Mouse (Mus musculus) MEL (cell line): ENCODE results near the gene Cdkn2a. TPM values are rescaled to one million over a fixed set of nuclear protein-coding genes. Genes with fewer than 3 reads are reported as not detected.

Source experiments
- DNase-seq: peaks from one replicate; pipeline ENCODE4 v3.0.0; 2011; ENCODE audit warnings: low read depth, low spot score
- H3K27ac ChIP-seq: 2 replicates; pipeline ENCODE4 v1.5.1; 2012; ENCODE audit warnings: low read depth, mild to moderate bottlenecking, control low read depth, low read length, moderate library complexity; ENCODE audit not compliant: control insufficient read depth
- H3K27me3 ChIP-seq, 2 experiments: fragments of 150-350 bp in 1 of 2; sonication (generic) in 1 of 2; 2 replicates each; pipeline ENCODE4 v1.6.1; 2012; ENCODE audit warnings: low read length in 2 of 2, mild to moderate bottlenecking in 2 of 2, improper control_type of control experiment in 1 of 2, moderate library complexity in 1 of 2; ENCODE audit not compliant: insufficient read depth in 2 of 2, control insufficient read depth in 1 of 2
- H3K36me3 ChIP-seq, 2 experiments: 2 replicates each; pipeline ENCODE4 v1.6.1; 2012 to 2014; ENCODE audit warnings: low read length in 2 of 2, improper control_type of control experiment in 1 of 2, inconsistent platforms in 1 of 2, mild to moderate bottlenecking in 1 of 2; ENCODE audit not compliant: insufficient read depth in 2 of 2, control insufficient read depth in 1 of 2
- H3K4me1 ChIP-seq, 2 experiments: fragments of 150-350 bp in 1 of 2; sonication (generic) in 1 of 2; 2 replicates each; pipeline ENCODE4 v1.6.1; 2012; ENCODE audit warnings: low read length in 2 of 2, improper control_type of control experiment in 1 of 2, mild to moderate bottlenecking in 1 of 2; ENCODE audit not compliant: insufficient read depth in 2 of 2, control insufficient read depth in 1 of 2
- H3K4me3 ChIP-seq, 2 experiments: fragments of 150-350 bp in 1 of 2; sonication (generic) in 1 of 2; 2 replicates each; pipeline ENCODE4 v1.5.1; 2012; ENCODE audit warnings: low read depth in 2 of 2, low read length in 2 of 2, mild to moderate bottlenecking in 2 of 2, moderate library complexity in 2 of 2, control low read depth in 1 of 2, improper control_type of control experiment in 1 of 2; ENCODE audit not compliant: control insufficient read depth in 1 of 2, insufficient read depth in 1 of 2
- H3K79me2 ChIP-seq: 2 replicates; pipeline ENCODE4 v1.6.1; 2012; ENCODE audit warnings: mild to moderate bottlenecking, low read length, moderate library complexity; ENCODE audit not compliant: control insufficient read depth, poor library complexity, insufficient read depth
- H3K9ac ChIP-seq: 2 replicates; pipeline ENCODE4 v1.6.1; 2012; ENCODE audit warnings: low read depth, mild to moderate bottlenecking, control low read depth, low read length, moderate library complexity; ENCODE audit not compliant: control insufficient read depth, poor library complexity, severe bottlenecking
- H3K9me3 ChIP-seq: fragments of 150-350 bp; sonication (generic); replicated peaks from 2 replicates; pipeline ENCODE4 v1.6.1; 2012; ENCODE audit warnings: mild to moderate bottlenecking, low read length, improper control_type of control experiment, moderate library complexity; ENCODE audit not compliant: insufficient read depth
- BHLHE40 ChIP-seq: IDR thresholded peaks from 2 replicates; pipeline ENCODE4 v1.6.1; 2012; ENCODE audit warnings: low read depth, mild to moderate bottlenecking, inconsistent platforms, low read length, improper control_type of control experiment, borderline replicate concordance
- CTCF ChIP-seq, 3 experiments: IDR thresholded peaks in 2 of 3; conservative IDR thresholded peaks in 1 of 3; 2 replicates each; pipeline ENCODE4 v1.5.1; 2011 to 2012; ENCODE audit warnings: low read length in 3 of 3, low read depth in 2 of 3, mild to moderate bottlenecking in 2 of 3, improper control_type of control experiment in 1 of 3, inconsistent platforms in 1 of 3, mixed read lengths in 1 of 3, moderate library complexity in 1 of 3; ENCODE audit not compliant: control insufficient read depth in 1 of 3, insufficient read depth in 1 of 3, poor library complexity in 1 of 3, severe bottlenecking in 1 of 3
- ELF1 ChIP-seq: IDR thresholded peaks from 2 replicates; pipeline ENCODE4 v1.6.1; 2014; ENCODE audit warnings: low read depth, mild to moderate bottlenecking, inconsistent platforms, low read length, improper control_type of control experiment, moderate library complexity
- EP300 ChIP-seq, 2 experiments: IDR thresholded peaks; 2 replicates each; pipeline ENCODE4 v1.6.1; 2011; ENCODE audit warnings: improper control_type of control experiment in 2 of 2, low read length in 2 of 2, low read depth in 1 of 2, mild to moderate bottlenecking in 1 of 2
- ETS1 ChIP-seq: IDR thresholded peaks from 2 replicates; pipeline ENCODE4 v1.6.1; 2012; ENCODE audit warnings: low read depth, mild to moderate bottlenecking, inconsistent platforms, low read length, improper control_type of control experiment, moderate library complexity
- GATA1 ChIP-seq: IDR thresholded peaks from 2 replicates; pipeline ENCODE4 v1.6.1; 2011; ENCODE audit warnings: low read depth, low read length, improper control_type of control experiment
- HCFC1 ChIP-seq: IDR thresholded peaks from 2 replicates; pipeline ENCODE4 v1.6.1; 2012; ENCODE audit warnings: low read depth, mild to moderate bottlenecking, inconsistent platforms, low read length, improper control_type of control experiment, moderate library complexity
- MXI1 ChIP-seq: IDR thresholded peaks from 2 replicates; pipeline ENCODE4 v1.6.1; 2011; ENCODE audit warnings: mild to moderate bottlenecking, low read depth, low read length, improper control_type of control experiment
- MYB ChIP-seq: IDR thresholded peaks from 2 replicates; pipeline ENCODE4 v1.6.1; 2011; ENCODE audit warnings: mild to moderate bottlenecking, low read depth, low read length, improper control_type of control experiment
- MYC ChIP-seq: IDR thresholded peaks from 2 replicates; pipeline ENCODE4 v1.6.1; 2011; ENCODE audit warnings: low read depth, mild to moderate bottlenecking, low read length, improper control_type of control experiment, moderate library complexity
- NELFE ChIP-seq: IDR thresholded peaks from 2 replicates; pipeline ENCODE4 v1.6.1; 2011; ENCODE audit warnings: low read depth, low read length, improper control_type of control experiment
- NRF1 ChIP-seq: IDR thresholded peaks from 2 replicates; pipeline ENCODE4 v1.6.1; 2014; ENCODE audit warnings: low read depth, mild to moderate bottlenecking, inconsistent platforms, low read length, improper control_type of control experiment, moderate library complexity; ENCODE audit not compliant: poor library complexity, insufficient read depth, severe bottlenecking
- POLR2A ChIP-seq, 2 experiments: IDR thresholded peaks; 2 replicates each; pipeline ENCODE4 v1.6.1; 2011 to 2012; ENCODE audit warnings: low read length in 2 of 2, mild to moderate bottlenecking in 2 of 2, control low read depth in 1 of 2, improper control_type of control experiment in 1 of 2, low read depth in 1 of 2, moderate library complexity in 1 of 2; ENCODE audit not compliant: control insufficient read depth in 1 of 2, insufficient read depth in 1 of 2, poor library complexity in 1 of 2
- POLR2AphosphoS2 ChIP-seq: IDR thresholded peaks from 2 replicates; pipeline ENCODE4 v1.6.1; 2011; ENCODE audit warnings: low read length, improper control_type of control experiment
- SIN3A ChIP-seq: IDR thresholded peaks from 2 replicates; pipeline ENCODE4 v1.6.1; 2012; ENCODE audit warnings: low read length, improper control_type of control experiment, inconsistent platforms
- SMC3 ChIP-seq: IDR thresholded peaks from 2 replicates; pipeline ENCODE4 v1.6.1; 2011; ENCODE audit warnings: low read depth, low read length, improper control_type of control experiment
- TAL1 ChIP-seq: IDR thresholded peaks from 2 replicates; pipeline ENCODE4 v1.6.1; 2012; ENCODE audit warnings: mild to moderate bottlenecking, inconsistent platforms, low read length, moderate library complexity, mixed read lengths
- TBP ChIP-seq: IDR thresholded peaks from 2 replicates; pipeline ENCODE4 v1.8.0; 2011; ENCODE audit warnings: low read depth, low read length, improper control_type of control experiment
- USF1 ChIP-seq: IDR thresholded peaks from 2 replicates; pipeline ENCODE4 v1.6.1; 2014; ENCODE audit warnings: low read depth, mild to moderate bottlenecking, inconsistent platforms, low read length, improper control_type of control experiment, moderate library complexity
- USF2 ChIP-seq, 2 experiments: IDR thresholded peaks; 2 replicates each; pipeline ENCODE4 v1.6.1; 2011 to 2012; ENCODE audit warnings: improper control_type of control experiment in 2 of 2, low read length in 2 of 2, borderline replicate concordance in 1 of 2, inconsistent platforms in 1 of 2, low read depth in 1 of 2, mild to moderate bottlenecking in 1 of 2; ENCODE audit not compliant: insufficient read depth in 1 of 2
- ZNF384 ChIP-seq: IDR thresholded peaks from 2 replicates; pipeline ENCODE4 v1.6.1; 2012; ENCODE audit warnings: low read depth, mild to moderate bottlenecking, inconsistent platforms, low read length, improper control_type of control experiment
- polyA plus RNA-seq, 2 experiments: library from polyadenylated mRNA; stranded (reverse) in 1 of 2; unstranded in 1 of 2; fragments of >175 nt in 1 of 2; fragments of >200 nt in 1 of 2; gene quantifications; 2 replicates each; pipeline versions ENCODE4 v1.2.1 to v1.2.4; 2012; ENCODE audit warnings: low replicate concordance in 2 of 2, low read depth in 1 of 2; ENCODE audit not compliant: insufficient read length in 2 of 2, insufficient read depth in 1 of 2, missing spikeins in 1 of 2
- total RNA-seq: library from RNA; depleted of rRNA; stranded (reverse); fragments of 300-350 nt; gene quantifications from 2 replicates; pipeline ENCODE4 v1.2.3, GENCODE M21; 2012

Cdkn2a gene
- total and polyA plus RNA-seq, 3 experiments: 163 to 355 TPM; not detected in 1

DNA sequence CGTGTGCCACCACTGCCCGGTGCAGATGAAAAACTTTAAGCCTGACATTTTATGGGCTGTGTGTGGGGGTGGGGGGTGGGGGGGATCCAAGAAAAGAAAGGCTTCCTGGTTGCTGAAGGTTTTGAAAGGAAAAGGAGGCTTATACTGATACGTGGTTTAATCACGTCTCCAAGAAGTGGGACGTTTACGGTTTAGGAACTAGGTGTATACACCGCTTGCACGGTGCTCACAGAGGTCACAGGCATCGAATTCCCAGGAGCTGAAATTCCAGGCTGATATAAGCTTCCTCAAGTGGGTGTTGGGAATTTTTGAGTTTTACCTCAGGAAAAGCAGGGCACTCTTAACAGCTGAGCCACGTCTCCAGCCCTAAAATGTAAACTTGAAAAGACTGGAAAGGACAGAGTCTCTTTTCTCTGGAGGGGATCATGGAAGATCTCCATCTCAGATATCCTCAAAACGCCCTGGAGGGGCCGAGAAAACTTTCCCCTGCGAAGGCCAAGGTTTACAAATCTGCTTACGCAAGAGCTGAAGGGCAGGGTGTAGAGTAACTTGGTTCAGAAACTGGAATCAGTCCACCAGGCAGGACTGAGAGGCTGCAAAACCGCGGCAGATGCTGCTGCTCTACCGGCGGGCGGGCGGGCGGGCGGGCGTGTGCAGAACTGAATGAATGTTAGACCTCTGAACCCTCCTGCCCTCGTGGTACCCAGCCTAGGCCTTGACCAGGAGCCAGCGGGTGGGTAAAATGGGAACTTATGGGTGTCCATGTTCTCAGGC, 18.5 kb downstream of the Cdkn2a start:
- H3K36me3 ChIP-seq: peaks cover 7 to 10% of the 10 kb centered on the region in 2 experiments; a peak in 3 of 4 replicates
- H3K4me1 ChIP-seq: peaks cover 3 to 6% of the 10 kb centered on the region in 2 experiments; a peak in 2 of 4 replicates
- no peak overlapping the region for H3K27ac ChIP-seq
- no peak for DNase-seq
- no peak overlapping the region for H3K9ac ChIP-seq
- TF ChIP-seq MXI1: no peak
- TF ChIP-seq BHLHE40: no peak
- no peak for TF ChIP-seq POLR2AphosphoS2
- TF ChIP-seq POLR2A (IDR thresholded peaks at IDR 0.05; ENCODE audit: control insufficient read depth in 1 of 2, insufficient read depth in 1 of 2, low read depth in 1 of 2, low read length in 2 of 2, poor library complexity in 1 of 2): no peak
- TF ChIP-seq ETS1: no peak
- TF ChIP-seq CTCF (IDR thresholded peaks at IDR 0.05 in 2 of 3, conservative IDR thresholded peaks at IDR 0.05 in 1 of 3; ENCODE audit: control insufficient read depth in 1 of 3, insufficient read depth in 1 of 3, low read depth in 2 of 3, low read length in 3 of 3, poor library complexity in 1 of 3, severe bottlenecking in 1 of 3): no peak
- no peak for TF ChIP-seq MYC
- no peak for TF ChIP-seq HCFC1
- TF ChIP-seq TAL1: no peak
- peaks cover 2% of the 10 kb centered on the region; the same call in 1 of the 2 replicates for H3K79me2 ChIP-seq
- no peaks in the 10 kb centered on the region for H3K27me3 ChIP-seq
- no peaks in the 10 kb centered on the region for H3K9me3 ChIP-seq
- no peak overlapping the region for H3K4me3 ChIP-seq

DNA sequence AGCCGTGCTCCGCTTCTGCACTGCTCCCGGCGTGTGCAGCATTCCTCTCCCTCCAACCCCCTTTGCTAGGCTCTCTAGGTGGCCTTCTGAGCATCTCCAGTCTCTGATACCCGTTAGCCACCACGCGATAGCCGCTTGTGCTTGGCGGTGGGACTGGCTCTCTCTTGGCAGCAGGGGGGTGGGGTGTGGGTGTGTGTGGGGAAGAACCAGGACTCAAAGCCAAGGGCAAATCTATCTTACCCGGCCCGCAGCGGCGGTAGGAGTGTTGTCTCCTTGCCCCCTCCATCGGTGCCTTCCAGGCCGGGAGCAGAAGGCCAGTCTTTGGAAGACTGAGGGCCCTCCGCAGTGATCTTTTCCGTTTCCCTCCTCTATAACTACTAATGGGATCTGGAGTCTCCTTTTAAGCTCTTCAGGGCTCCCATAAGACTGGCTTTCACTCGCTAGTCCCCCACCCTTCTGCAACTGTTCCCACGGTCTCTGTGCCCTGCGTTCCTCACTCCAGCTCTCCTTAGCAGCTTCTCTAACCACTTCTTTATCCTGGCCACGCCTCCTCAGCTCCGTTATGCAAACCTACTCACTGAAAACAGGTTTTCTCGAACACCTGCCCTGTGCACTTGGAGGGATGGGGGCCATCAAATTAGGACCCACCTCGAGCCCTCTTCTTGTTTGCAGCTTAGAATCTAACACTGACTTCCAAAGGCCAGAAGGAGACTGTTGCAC, 19.5 kb downstream of the Cdkn2a start:
- no peak overlapping the region for H3K4me3 ChIP-seq

More for the DNA sequence above, 19.5 kb downstream of the Cdkn2a start:
- Histone ChIP-seq H3K27me3 (no peaks in the 10 kb centered on the region), H3K79me2 (peaks cover 2% of the 10 kb centered on the region; the same call in 1 of the 2 replicates), H3K36me3 (peaks cover 3 to 7% of the 10 kb centered on the region in 2 experiments; a peak in 3 of 4 replicates), H3K9ac (no peak overlapping the region), H3K9me3 (no peaks in the 10 kb centered on the region), H3K4me1 (peaks cover 0 to 3% of the 10 kb centered on the region in 2 experiments; a peak in 1 of 4 replicates), H3K27ac (no peak overlapping the region)
- TF ChIP-seq NELFE: no peak
- no peak for TF ChIP-seq SIN3A
- TF ChIP-seq EP300 (IDR thresholded peaks at IDR 0.05; ENCODE audit: low read depth in 1 of 2, low read length in 2 of 2): no peak
- TF ChIP-seq TBP: no peak
- TF ChIP-seq ELF1: no peak
- TF ChIP-seq ZNF384: no peak
- no peak for TF ChIP-seq CTCF (IDR thresholded peaks at IDR 0.05 in 2 of 3, conservative IDR thresholded peaks at IDR 0.05 in 1 of 3; ENCODE audit: control insufficient read depth in 1 of 3, insufficient read depth in 1 of 3, low read depth in 2 of 3, low read length in 3 of 3, poor library complexity in 1 of 3, severe bottlenecking in 1 of 3)
- no peak for TF ChIP-seq NRF1
- TF ChIP-seq SMC3: no peak
- TF ChIP-seq GATA1: no peak
- no peak for TF ChIP-seq MYB
- no peak for TF ChIP-seq MYC
- no peak for TF ChIP-seq BHLHE40
- no peak for TF ChIP-seq USF1
- TF ChIP-seq USF2 (IDR thresholded peaks at IDR 0.05; ENCODE audit: borderline replicate concordance in 1 of 2, insufficient read depth in 1 of 2, low read depth in 1 of 2, low read length in 2 of 2): no peak
- DNase-seq: no peak
